In genomic region chr5:111227850-111228249, GRCm38 (mm10) we compare ENCODE assay signal across 8 mouse cellular contexts.
DNase-seq lines count a peak whose midpoint lies in the region; ATAC-seq lines count a peak whose summit lies in the region.

No protein-coding gene starts in this region.

- WGBS in forebrain, embryonic 15.5 days: 77% methylated on average over 5 of the region's 5 CpGs
- WGBS in forebrain, embryonic 11.5 days: 63% methylated on average over 5 of the region's 5 CpGs
- WGBS in heart, embryonic 11.5 days (ENCODE audit: insufficient replicate concordance): 26% methylated on average over 5 of the region's 5 CpGs
- WGBS in midbrain, embryonic 13.5 days: 55% methylated on average over 5 of the region's 5 CpGs

- H3K4me3 ChIP-seq in forebrain, embryonic 15.5 days: no peak overlapping the region
- no peak overlapping the region for H3K4me3 ChIP-seq in forebrain, embryonic 11.5 days (ENCODE audit: low read depth, low read length)
- H3K4me3 ChIP-seq in heart, embryonic 11.5 days (ENCODE audit: low read depth, low read length): no peak overlapping the region
- no peak overlapping the region for H3K4me3 ChIP-seq in midbrain, embryonic 13.5 days (replicated peaks)

- peaks cover 56% of the 10 kb centered on the region for H3K36me3 ChIP-seq in forebrain, embryonic 15.5 days
- no peaks in the 10 kb centered on the region; the same call in 1 of the 2 replicates for H3K36me3 ChIP-seq in forebrain, embryonic 11.5 days (ENCODE audit: control insufficient read depth, insufficient read depth, low read length)
- peaks cover 11% of the 10 kb centered on the region; the same call in 1 of the 2 replicates for H3K36me3 ChIP-seq in heart, embryonic 11.5 days (ENCODE audit: control insufficient read depth, insufficient read depth, low read length)
- peaks cover 53% of the 10 kb centered on the region for H3K36me3 ChIP-seq in midbrain, embryonic 13.5 days

- H3K4me2 ChIP-seq in forebrain, embryonic 15.5 days (replicated peaks): no peak overlapping the region
- no peak overlapping the region for H3K4me2 ChIP-seq in forebrain, embryonic 11.5 days (ENCODE audit: low read depth, low read length, severe bottlenecking)
- H3K4me2 ChIP-seq in heart, embryonic 11.5 days: 0 out of 2 replicates have a peak overlapping the region, but pooled peaks have one; percentile 9
- H3K4me2 ChIP-seq in midbrain, embryonic 13.5 days (replicated peaks): no peak overlapping the region

- peaks cover 32% of the 10 kb centered on the region for H3K4me1 ChIP-seq in forebrain, embryonic 15.5 days
- H3K4me1 ChIP-seq in forebrain, embryonic 11.5 days (replicated peaks; ENCODE audit: control insufficient read depth, insufficient read depth, low read length): peaks cover 15% of the 10 kb centered on the region
- H3K4me1 ChIP-seq in heart, embryonic 11.5 days (ENCODE audit: control insufficient read depth, insufficient read depth, low read length): peaks cover 54% of the 10 kb centered on the region
- H3K4me1 ChIP-seq in midbrain, embryonic 13.5 days (replicated peaks): peaks cover 81% of the 10 kb centered on the region

- 0 out of 2 replicates have a peak overlapping the region, but pooled peaks have one; percentile 17 for H3K27ac ChIP-seq in forebrain, embryonic 15.5 days (replicated peaks)
- no peak overlapping the region for H3K27ac ChIP-seq in forebrain, embryonic 11.5 days (ENCODE audit: low read depth, low read length)
- peak overlapping the region; percentile 75 for H3K27ac ChIP-seq in heart, embryonic 11.5 days (ENCODE audit: low read depth, low read length)
- peak overlapping the region; percentile 75 for H3K27ac ChIP-seq in midbrain, embryonic 13.5 days

- no peak for DNase-seq in forebrain, embryonic 11.5 days (ENCODE audit: low spot score)
- DNase-seq in kidney, postnatal 14 days: peak; percentile 60
- DNase-seq in urinary bladder, postnatal 14 days (ENCODE audit: low spot score): no peak
- DNase-seq in urinary bladder, postnatal 10 days (ENCODE audit: low spot score): no peak
- no peak for DNase-seq in frontal cortex, adult 2 months (ENCODE audit: extremely low spot score in 1 of 2, low spot score in 1 of 2)

- no peaks in the 10 kb centered on the region for H3K27me3 ChIP-seq in forebrain, embryonic 15.5 days
- no peaks in the 10 kb centered on the region for H3K27me3 ChIP-seq in forebrain, embryonic 11.5 days (ENCODE audit: control insufficient read depth, insufficient read depth, low read length)
- peaks cover 5% of the 10 kb centered on the region; the same call in 1 of the 2 replicates for H3K27me3 ChIP-seq in heart, embryonic 11.5 days (ENCODE audit: control insufficient read depth, insufficient read depth, low read length)
- peaks cover 18% of the 10 kb centered on the region for H3K27me3 ChIP-seq in midbrain, embryonic 13.5 days

- H3K9me3 ChIP-seq in forebrain, embryonic 15.5 days: no peaks in the 10 kb centered on the region
- no peaks in the 10 kb centered on the region for H3K9me3 ChIP-seq in forebrain, embryonic 11.5 days (ENCODE audit: control insufficient read depth, low read length)
- no peaks in the 10 kb centered on the region for H3K9me3 ChIP-seq in heart, embryonic 11.5 days (replicated peaks; ENCODE audit: control insufficient read depth, low read length)
- H3K9me3 ChIP-seq in midbrain, embryonic 13.5 days: no peaks in the 10 kb centered on the region

- no peak for ATAC-seq in forebrain, embryonic 15.5 days (replicated peaks)
- ATAC-seq in forebrain, embryonic 11.5 days (replicated peaks; ENCODE audit: low FRiP score): no peak
- 0 out of 2 replicates have a peak, but pooled peaks have one; percentile 23 for ATAC-seq in heart, embryonic 11.5 days (replicated peaks; ENCODE audit: insufficient number of reproducible peaks, low FRiP score, low TSS enrichment)
- ATAC-seq in midbrain, embryonic 13.5 days: no peak

- H3K9ac ChIP-seq in forebrain, embryonic 15.5 days (replicated peaks): no peak overlapping the region
- no peak overlapping the region for H3K9ac ChIP-seq in forebrain, embryonic 11.5 days (ENCODE audit: low read length)
- no peak overlapping the region; the same call in 1 of the 2 replicates for H3K9ac ChIP-seq in heart, embryonic 11.5 days (ENCODE audit: low read depth, low read length)
- no peak overlapping the region for H3K9ac ChIP-seq in midbrain, embryonic 13.5 days (replicated peaks)
